In genomic region chr12:41097406-41097805, GRCm38 (mm10) we compare ENCODE assay signal across 9 mouse cellular contexts.
DNase-seq lines count a peak whose midpoint lies in the region; ATAC-seq and TF ChIP-seq lines count a peak whose summit lies in the region.
"Had no signal": no experiment of that assay in that cellular context is flagged by ENCODE, and none has a peak within 500 bp of the region (broad histone marks: within the 10 kb centered on the region; RNA-seq: fewer than 3 reads in every experiment).

No protein-coding gene starts in this region.

- H3K9me3 ChIP-seq in intestine, embryonic 14.5 days (ENCODE audit: control insufficient read depth, low read length) = no peaks in the 10 kb centered on the region
- H3K9me3 ChIP-seq in neural tube, embryonic 15.5 days (replicated peaks) = no peaks in the 10 kb centered on the region
- H3K9me3 ChIP-seq in hindbrain, embryonic 13.5 days = no peaks in the 10 kb centered on the region
- H3K9me3 ChIP-seq: heart, embryonic 15.5 days had no signal

- H3K9ac ChIP-seq in intestine, embryonic 14.5 days (ENCODE audit: low read length) = no peak overlapping the region
- no peak overlapping the region for H3K9ac ChIP-seq in neural tube, embryonic 15.5 days (replicated peaks)
- H3K9ac ChIP-seq in hindbrain, embryonic 13.5 days = no peak overlapping the region
- H3K9ac ChIP-seq: heart, embryonic 15.5 days had no signal

- no peak overlapping the region for H3K4me3 ChIP-seq in bone marrow macrophage, adult 2 months (ENCODE audit: insufficient read depth, low read length)
- H3K4me3 ChIP-seq in intestine, embryonic 14.5 days (ENCODE audit: low read depth, low read length) = no peak overlapping the region
- H3K4me3 ChIP-seq in neural tube, embryonic 15.5 days (replicated peaks) = no peak overlapping the region
- H3K4me3 ChIP-seq in hindbrain, embryonic 13.5 days = no peak overlapping the region
- H3K4me3 ChIP-seq: heart, embryonic 15.5 days had no signal

- H3K4me1 ChIP-seq in bone marrow macrophage, adult 2 months (ENCODE audit: control insufficient read depth, insufficient read depth, low read length) = 0 out of 2 replicates have a peak, but pooled peaks cover 3% of the 10 kb centered on the region
- no peaks in the 10 kb centered on the region for H3K4me1 ChIP-seq in intestine, embryonic 14.5 days (replicated peaks; ENCODE audit: control insufficient read depth, insufficient read depth, low read length)
- no peaks in the 10 kb centered on the region for H3K4me1 ChIP-seq in neural tube, embryonic 15.5 days
- no peaks in the 10 kb centered on the region for H3K4me1 ChIP-seq in hindbrain, embryonic 13.5 days (replicated peaks)
- H3K4me1 ChIP-seq: heart, embryonic 15.5 days had no signal

- no peaks in the 10 kb centered on the region for H3K36me3 ChIP-seq in intestine, embryonic 14.5 days (ENCODE audit: control insufficient read depth, insufficient read depth, low read length)
- H3K36me3 ChIP-seq in neural tube, embryonic 15.5 days = no peaks in the 10 kb centered on the region
- H3K36me3 ChIP-seq in hindbrain, embryonic 13.5 days = no peaks in the 10 kb centered on the region
- H3K36me3 ChIP-seq: heart, embryonic 15.5 days had no signal

- ATAC-seq in intestine, embryonic 14.5 days (replicated peaks; ENCODE audit: low FRiP score, low TSS enrichment, low read depth) = no peak
- no peak for ATAC-seq in neural tube, embryonic 15.5 days (ENCODE audit: low FRiP score)
- no peak for ATAC-seq in hindbrain, embryonic 13.5 days (ENCODE audit: low FRiP score)

- no peak overlapping the region for H3K4me2 ChIP-seq in intestine, embryonic 14.5 days (ENCODE audit: low read length)
- H3K4me2 ChIP-seq in neural tube, embryonic 15.5 days = no peak overlapping the region
- no peak overlapping the region for H3K4me2 ChIP-seq in hindbrain, embryonic 13.5 days
- H3K4me2 ChIP-seq: heart, embryonic 15.5 days had no signal

- 52% methylated on average over 5 of the region's 5 CpGs for whole genome bisulfite sequencing in intestine, embryonic 14.5 days
- 54% methylated on average over 5 of the region's 5 CpGs for WGBS in neural tube, embryonic 15.5 days
- 56% methylated on average over 5 of the region's 5 CpGs for WGBS in hindbrain, embryonic 13.5 days

- TF ChIP-seq CTCF in bone marrow macrophage, adult 2 months (IDR thresholded peaks at IDR 0.05; ENCODE audit: low read depth, low read length) = peak; percentile 58

- no peak for TF ChIP-seq POLR2A in bone marrow macrophage, adult 2 months (IDR thresholded peaks at IDR 0.05; ENCODE audit: borderline replicate concordance, low read depth, low read length)

- no peaks in the 10 kb centered on the region for H3K27me3 ChIP-seq in intestine, embryonic 14.5 days (replicated peaks; ENCODE audit: control insufficient read depth, insufficient read depth, low read length)
- H3K27me3 ChIP-seq in neural tube, embryonic 15.5 days (replicated peaks) = no peaks in the 10 kb centered on the region
- no peaks in the 10 kb centered on the region for H3K27me3 ChIP-seq in hindbrain, embryonic 13.5 days
- H3K27me3 ChIP-seq: heart, embryonic 15.5 days had no signal

- H3K27ac ChIP-seq in bone marrow macrophage, adult 2 months (ENCODE audit: insufficient read depth, low read depth, low read length) = no peak overlapping the region
- no peak overlapping the region for H3K27ac ChIP-seq in intestine, embryonic 14.5 days (ENCODE audit: low read depth)
- no peak overlapping the region for H3K27ac ChIP-seq in neural tube, embryonic 15.5 days (replicated peaks)
- H3K27ac ChIP-seq in hindbrain, embryonic 13.5 days = no peak overlapping the region
- H3K27ac ChIP-seq: heart, embryonic 15.5 days had no signal

- DNase-seq in kidney, adult 9 months = peak; percentile 30
- no peak for DNase-seq in kidney, adult 11 months
- DNase-seq in ES-CJ7 (ENCODE audit: low read depth, low spot score) = peak; percentile 69
- DNase-seq in intestine, embryonic 14.5 days (ENCODE audit: low spot score) = peak; percentile 67
- peak; percentile 10 for DNase-seq in lung, postnatal 25 days (ENCODE audit: low spot score)
